Mouse (Mus musculus) ES-E14 (cell line): ENCODE data around the gene Aph1c. TPM values are rescaled to one million over a fixed set of nuclear protein-coding genes. Genes with fewer than 3 reads are reported as not detected.
"Not testable (repeated sequence)": the region's sequence is repeated elsewhere in the genome, so short reads cannot be mapped to it uniquely, and the experiment has no call there.

Experiments used
- DNase-seq: peaks from one replicate; pipeline ENCODE4 v3.0.0-alpha.2; 2013; ENCODE audit warnings: low read depth, low spot score
- H3K27ac ChIP-seq: 2 replicates; pipeline ENCODE4 v1.5.1; 2012; ENCODE audit warnings: low read depth, mild to moderate bottlenecking, low read length, moderate library complexity, mixed read lengths; ENCODE audit not compliant: poor library complexity, insufficient read depth, severe bottlenecking
- H3K36me3 ChIP-seq: 2 replicates; pipeline ENCODE4 v1.6.1; 2012; ENCODE audit warnings: mild to moderate bottlenecking, low read length, moderate library complexity, mixed read lengths; ENCODE audit not compliant: control insufficient read depth, poor library complexity, insufficient read depth, severe bottlenecking
- H3K4me1 ChIP-seq, 2 experiments: fragments of 150-350 bp in 1 of 2; sonication (generic) in 1 of 2; 2 replicates each; pipeline ENCODE4 v1.6.1; 2012; ENCODE audit warnings: low read length in 2 of 2, mild to moderate bottlenecking in 1 of 2, mixed read lengths in 1 of 2; ENCODE audit not compliant: control insufficient read depth in 2 of 2, insufficient read depth in 2 of 2, poor library complexity in 1 of 2
- H3K4me3 ChIP-seq, 2 experiments: fragments of 150-350 bp in 1 of 2; sonication (generic) in 1 of 2; 2 replicates each; pipeline ENCODE4 v1.5.1; 2012; ENCODE audit warnings: low read length in 2 of 2, low read depth in 1 of 2, mild to moderate bottlenecking in 1 of 2, mixed read lengths in 1 of 2; ENCODE audit not compliant: insufficient read depth in 1 of 2, poor library complexity in 1 of 2, severe bottlenecking in 1 of 2
- H3K9ac ChIP-seq: 2 replicates; pipeline ENCODE4 v1.6.1; 2012; ENCODE audit warnings: low read depth, mild to moderate bottlenecking, low read length, mixed read lengths; ENCODE audit not compliant: poor library complexity, insufficient read depth, severe bottlenecking
- H3K9me3 ChIP-seq: fragments of 150-350 bp; sonication (generic); 2 replicates; pipeline ENCODE4 v1.6.1; 2012; ENCODE audit warnings: low read depth, mild to moderate bottlenecking, low read length; ENCODE audit not compliant: control insufficient read depth, insufficient read depth
- CHD2 ChIP-seq: IDR thresholded peaks from 2 replicates; pipeline ENCODE4 v1.6.1; 2014; ENCODE audit warnings: mild to moderate bottlenecking, low read depth, low read length, inconsistent platforms
- HCFC1 ChIP-seq: IDR thresholded peaks from 2 replicates; pipeline ENCODE4 v1.6.1; 2012; ENCODE audit warnings: low read length, inconsistent platforms, borderline replicate concordance; ENCODE audit not compliant: insufficient read depth
- MAFK ChIP-seq: IDR thresholded peaks from 2 replicates; pipeline ENCODE4 v1.6.1; 2014; ENCODE audit warnings: mild to moderate bottlenecking, low read depth, low read length, inconsistent platforms; ENCODE audit not compliant: insufficient read depth
- ZC3H11A ChIP-seq: IDR thresholded peaks from 2 replicates; pipeline ENCODE4 v1.6.1; 2012; ENCODE audit warnings: low read depth, mild to moderate bottlenecking, inconsistent platforms, low read length, borderline replicate concordance
- ZNF384 ChIP-seq: IDR thresholded peaks from 2 replicates; pipeline ENCODE4 v1.6.1; 2012; ENCODE audit warnings: low read depth, low read length, inconsistent platforms
- in situ Hi-C, 2 experiments: fragments of 600-800 bp; cut with MboI; formaldehyde crosslinking; loops; one replicate each; pipeline ENCODE4 v1.15.1; 2025; ENCODE audit warnings: low sequenced_read_pairs in 2 of 2, inconsistent platforms in 1 of 2; ENCODE audit not compliant: unreplicated experiment in 2 of 2
- total RNA-seq: library from RNA; depleted of rRNA; stranded (reverse); fragments of 300-350 nt; gene quantifications from 2 replicates; pipeline ENCODE4 v1.2.3, GENCODE M21; 2012

Aph1c gene
- total RNA-seq, 1 experiment = 0.98 TPM

GRCm38 (mm10) chr9:66846822-66847221 is 12.3 kb upstream of the Aph1c start:
- DNase-seq = no peak
- no peaks in the 10 kb centered on the region for H3K4me1 ChIP-seq
- H3K4me3 ChIP-seq = no peak overlapping the region
- H3K9me3 ChIP-seq = no peaks in the 10 kb centered on the region
- TF ChIP-seq HCFC1 (no peak), CHD2 (no peak), ZC3H11A (no peak), MAFK (no peak), ZNF384 (no peak)
- H3K9ac ChIP-seq = no peak overlapping the region
- in situ Hi-C loops = no loop called here
- H3K36me3 ChIP-seq = peaks cover 2% of the 10 kb centered on the region; the same call in 1 of the 2 replicates
- no peak overlapping the region for H3K27ac ChIP-seq

DNA sequence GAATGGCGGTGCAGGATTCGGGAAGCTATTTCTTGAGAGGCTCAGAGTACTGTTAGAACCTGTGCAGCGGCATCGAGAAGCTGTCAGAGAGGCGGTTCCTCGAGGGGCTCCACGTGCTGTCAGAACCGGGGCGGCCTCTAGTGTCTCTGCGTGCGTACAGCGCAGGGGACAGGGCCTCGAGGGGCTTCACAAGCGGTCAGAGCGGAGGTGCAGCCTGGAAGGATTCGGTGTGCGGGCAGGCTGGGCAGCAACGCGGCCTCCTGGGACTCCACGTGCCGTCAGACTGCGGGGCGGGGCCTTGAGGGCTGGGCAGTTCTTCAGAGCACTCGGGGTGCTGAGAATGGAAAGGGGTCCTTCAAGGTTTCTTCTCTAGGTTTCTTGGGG is 563 bp upstream of the Aph1c start:
- no peak overlapping the region for H3K27ac ChIP-seq
- TF ChIP-seq HCFC1 (no peak), CHD2 (no peak), ZC3H11A (no peak), ZNF384 (no peak), MAFK (no peak)
- H3K9ac ChIP-seq = peak overlapping the region; percentile 24
- H3K9me3 ChIP-seq = no peaks in the 10 kb centered on the region
- no peaks in the 10 kb centered on the region for H3K36me3 ChIP-seq
- no peaks in the 10 kb centered on the region for H3K4me1 ChIP-seq
- in situ Hi-C loops = no loop called here
- DNase-seq = no peak
- peak overlapping the region; percentile 61 to 81 for H3K4me3 ChIP-seq

DNA sequence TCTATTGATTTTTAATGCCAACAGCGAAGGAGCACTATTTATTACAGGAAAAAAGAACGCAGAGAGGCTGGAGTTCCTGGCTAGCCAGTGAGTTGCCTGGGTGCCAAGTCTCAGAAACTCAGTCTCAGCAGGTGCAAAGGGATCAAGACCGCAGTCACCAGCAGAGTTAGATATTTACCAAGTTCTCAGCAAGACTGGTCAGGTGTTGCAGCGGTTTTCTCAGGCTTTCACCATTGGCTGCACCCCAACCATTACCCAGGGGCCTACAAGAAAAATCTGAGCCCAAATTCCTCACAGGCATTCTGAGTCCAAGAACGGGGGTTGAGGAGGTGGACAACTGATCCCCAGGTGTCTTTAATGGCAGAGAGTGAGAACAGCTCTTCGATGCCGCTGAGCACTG is 675 bp downstream of the Aph1c start:
- peak overlapping the region; percentile 73 to 100 for H3K4me3 ChIP-seq
- no peak for TF ChIP-seq ZNF384
- TF ChIP-seq HCFC1 = no peak
- no peak for TF ChIP-seq ZC3H11A
- no peak for TF ChIP-seq CHD2
- no peak for TF ChIP-seq MAFK
- in situ Hi-C loops = no loop called here
- no peak for DNase-seq
- no peak overlapping the region for H3K9ac ChIP-seq
- H3K36me3 ChIP-seq = no peaks in the 10 kb centered on the region
- H3K27ac ChIP-seq = no peak overlapping the region
- H3K4me1 ChIP-seq = no peaks in the 10 kb centered on the region
- H3K9me3 ChIP-seq = no peaks in the 10 kb centered on the region

DNA sequence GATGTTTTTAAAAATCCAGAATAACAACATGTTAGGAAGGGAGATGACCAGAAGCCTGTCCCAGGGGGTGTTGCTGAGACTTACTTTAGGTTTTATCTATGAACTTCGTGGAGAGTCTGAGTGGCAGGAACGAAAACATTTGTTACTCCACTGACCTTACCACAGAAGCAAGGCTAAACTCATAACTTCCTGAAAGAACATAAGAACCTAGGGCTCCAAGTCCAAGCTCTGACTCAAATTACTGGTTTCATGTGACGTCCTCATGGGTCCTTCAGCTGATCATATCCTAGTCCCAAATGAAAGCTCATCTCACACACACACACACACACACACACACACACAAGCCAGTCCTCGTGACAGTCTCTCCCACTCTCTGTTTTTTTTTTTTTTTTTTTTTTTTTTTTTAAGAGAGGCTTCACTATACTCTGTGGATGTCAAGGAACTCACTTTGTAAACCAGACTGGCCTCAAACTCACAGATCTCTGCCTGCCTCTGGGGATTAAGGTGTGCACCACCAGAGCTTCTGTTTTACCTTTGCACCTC is 2.1 kb downstream of the Aph1c start:
- in situ Hi-C loops = no loop called here

GRCm38 (mm10) chr9:66825990-66826389 is 8.5 kb downstream of the Aph1c start:
- Histone ChIP-seq H3K4me3 (no peak overlapping the region), H3K4me1 (no peaks in the 10 kb centered on the region), H3K9ac (no peak overlapping the region), H3K9me3 (no peaks in the 10 kb centered on the region), H3K36me3 (no peaks in the 10 kb centered on the region), H3K27ac (no peak overlapping the region)
- in situ Hi-C loops = no loop called here
- DNase-seq = peak; percentile 42
- TF ChIP-seq ZC3H11A (peak; percentile 91), HCFC1 (no peak)

More for the DNA sequence above, 2.1 kb downstream of the Aph1c start:
- Histone ChIP-seq H3K4me1 (no peaks in the 10 kb centered on the region), H3K36me3 (no peaks in the 10 kb centered on the region), H3K9me3 (no peaks in the 10 kb centered on the region), H3K27ac (no peak overlapping the region), H3K4me3 (no peak overlapping the region), H3K9ac (no peak overlapping the region)
- TF ChIP-seq ZC3H11A (no peak), ZNF384 (no peak), HCFC1 (no peak), CHD2 (no peak), MAFK (no peak)
- no peak for DNase-seq

DNA sequence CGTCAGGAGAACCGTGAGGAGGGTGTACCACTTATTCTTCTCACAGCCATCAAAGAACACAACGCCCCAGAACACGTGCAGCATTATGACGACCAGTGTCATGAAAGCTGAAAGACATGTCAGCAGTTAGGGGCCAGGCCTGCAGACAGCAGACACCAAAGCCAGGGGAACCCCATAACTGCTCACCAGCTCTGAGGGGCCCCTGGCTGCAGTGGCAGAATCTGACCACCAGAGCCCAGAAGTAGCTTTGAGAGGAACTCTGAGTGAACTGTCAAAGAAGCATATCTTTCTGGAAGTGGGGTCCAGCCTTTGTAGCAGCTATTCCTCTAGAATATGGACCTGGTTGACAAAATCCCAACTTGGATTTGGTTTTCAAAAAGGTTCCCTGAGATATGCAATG is 12.3 kb downstream of the Aph1c start:
- H3K4me1 ChIP-seq, DNase-seq, H3K4me3 ChIP-seq, in situ Hi-C loops, H3K9me3 ChIP-seq, H3K27ac ChIP-seq, H3K36me3 ChIP-seq, H3K9ac ChIP-seq: not testable (repeated sequence)
